Mouse (Mus musculus) adrenal gland, postnatal 36 days (tissue): ENCODE data around the gene Ttc41. TPM values are rescaled to one million over a fixed set of nuclear protein-coding genes. Genes with fewer than 3 reads are reported as not detected.

Experiments
- DNase-seq, 2 experiments: peaks; one replicate each; pipeline ENCODE4 v3.0.0; 2021; ENCODE audit warnings: mixed read lengths in 1 of 2
- microRNA-seq: library from miRNA; unstranded; fragments of <30 nt; microRNA quantifications from one replicate; pipeline ENCODE4 v1.2.0, GENCODE M21; 2021
- total RNA-seq, 2 experiments: library from RNA; stranded (reverse); gene quantifications; 2 replicates each; pipeline ENCODE4 v1.2.3; 2021

Gene Ttc41
- total RNA-seq, 2 experiments from 2014 or later = 1.7 to 2.1 TPM

GRCm38 (mm10) chr10:86825871-86826522 is 120.4 kb downstream of the Ttc41 start:
- peak; percentile 59 to 71 for DNase-seq

Small RNA genes within 50 kb of the gene (microRNA-seq; reads per million reads assigned to microRNA genes)
- 2.5 reads per million, percentile 3 among the genes with 10 or more reads in this experiment for gene Gm25745

Other genes with a start within 250 kb of the Ttc41 start
- 1 to 10 TPM; 1.5 to 2.5 TPM for gene Syn3, start 206.9 kb upstream of the Ttc41 start, total RNA-seq
- gene Hsp90b1, start 302 bp upstream of the Ttc41 start, total RNA-seq = 100 to 1,000 TPM; 685 to 750 TPM
- 10 to 100 TPM; 10.7 to 17.5 TPM for gene Gm49358, start 58.2 kb downstream of the Ttc41 start, total RNA-seq
- gene Nt5dc3, start 73.2 kb downstream of the Ttc41 start, total RNA-seq = 10 to 100 TPM; 35.7 to 60.4 TPM